Mouse (Mus musculus) kidney, adult 8-10 months (tissue): ENCODE results near the gene Spata13.

ENCODE experiments used
- DNase-seq, 2 experiments: peaks; one replicate each; pipeline ENCODE4 v3.0.0; 2022

Spata13 gene

DNA sequence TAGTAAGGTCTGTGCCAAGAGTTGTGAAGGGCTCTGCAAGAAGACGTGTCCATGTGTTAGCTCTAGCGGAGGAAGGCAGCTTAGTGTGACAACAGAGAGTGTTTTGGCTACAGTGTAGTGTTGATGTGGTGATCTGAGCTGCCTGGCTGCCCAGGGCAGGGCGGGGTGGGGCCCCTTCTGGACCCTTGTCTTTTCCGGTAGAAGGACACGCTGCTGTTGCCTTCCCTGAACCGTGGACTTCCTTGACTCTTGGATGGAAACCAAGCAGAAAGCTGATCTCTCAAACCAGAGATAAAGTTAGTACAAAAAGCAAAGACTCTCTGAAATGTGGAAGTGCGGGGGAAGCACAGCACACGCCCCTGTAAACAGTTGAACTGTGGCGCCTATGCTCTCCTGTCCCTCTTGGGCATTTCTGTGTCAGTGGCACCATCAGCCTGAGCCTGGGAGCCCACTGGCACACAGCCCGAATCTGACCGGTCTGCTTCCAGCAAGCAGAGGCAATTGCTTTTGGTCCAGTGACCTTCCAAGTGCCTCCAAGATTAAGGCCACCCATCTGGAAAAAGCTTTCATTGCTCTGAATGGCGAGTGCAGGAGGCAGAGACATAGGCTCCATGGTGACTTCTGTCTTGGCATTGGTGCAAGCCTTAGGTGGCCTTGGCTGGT is 48.7 kb downstream of the Spata13 start:
- DNase-seq = peak; percentile 91 to 94

DNA sequence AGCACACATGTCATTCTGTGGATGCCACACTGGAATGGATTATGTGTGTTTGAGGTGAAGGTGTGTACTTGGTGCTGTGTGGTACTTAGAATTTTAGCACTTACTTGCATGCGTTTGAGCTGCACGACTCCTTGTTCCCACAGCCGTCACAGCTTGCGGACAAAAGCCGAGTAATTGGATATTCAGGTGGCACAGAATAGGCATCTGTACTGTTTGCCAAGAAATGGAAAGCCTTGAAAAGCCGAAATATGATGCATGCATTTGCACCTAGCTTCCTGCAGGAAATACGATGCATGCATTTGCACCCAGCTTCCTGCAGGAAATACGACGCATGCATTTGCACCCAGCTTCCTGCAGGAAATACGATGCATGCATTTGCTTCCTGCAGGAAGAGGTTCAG is 50.2 kb downstream of the Spata13 start:
- no peak for DNase-seq

DNA sequence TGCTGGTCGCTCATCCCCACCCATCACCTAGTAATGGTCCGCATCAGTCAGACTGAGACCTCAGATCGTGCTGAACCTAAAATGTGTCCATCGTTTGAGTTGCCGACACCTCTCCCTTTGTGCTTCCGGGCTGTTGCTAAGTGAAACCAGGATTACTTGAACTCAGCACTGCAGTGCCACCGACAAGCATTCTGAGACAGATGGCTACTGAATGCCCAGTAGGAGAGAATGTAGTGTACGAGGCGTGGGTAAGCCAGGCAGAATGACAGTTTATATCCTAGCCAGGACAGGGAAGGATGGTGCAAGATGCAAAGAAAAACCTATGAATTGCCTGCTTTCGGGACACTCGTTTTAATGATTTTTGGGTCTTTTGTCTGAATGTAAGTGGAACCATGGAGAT is 52.9 kb downstream of the Spata13 start:
- no peak for DNase-seq

DNA sequence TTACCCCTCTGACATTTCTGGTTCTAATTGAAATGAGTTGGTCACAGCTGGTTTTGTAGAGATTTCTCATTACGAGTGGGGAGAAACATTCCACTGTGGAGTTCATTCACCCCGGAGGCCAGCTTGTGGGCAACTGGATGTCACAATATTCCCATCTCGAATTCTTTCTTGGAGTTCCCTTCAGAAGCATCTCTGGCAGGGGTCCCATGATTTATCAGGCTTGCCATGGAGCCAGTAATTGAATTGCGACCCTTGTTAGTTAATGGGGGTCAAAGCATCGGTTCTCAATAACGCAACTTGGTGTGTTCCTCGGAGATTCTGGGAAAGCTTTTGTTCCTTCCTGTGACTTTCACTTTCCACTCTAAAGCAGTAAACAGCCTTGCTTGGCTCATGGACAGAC is 53.4 kb downstream of the Spata13 start:
- no peak for DNase-seq

DNA sequence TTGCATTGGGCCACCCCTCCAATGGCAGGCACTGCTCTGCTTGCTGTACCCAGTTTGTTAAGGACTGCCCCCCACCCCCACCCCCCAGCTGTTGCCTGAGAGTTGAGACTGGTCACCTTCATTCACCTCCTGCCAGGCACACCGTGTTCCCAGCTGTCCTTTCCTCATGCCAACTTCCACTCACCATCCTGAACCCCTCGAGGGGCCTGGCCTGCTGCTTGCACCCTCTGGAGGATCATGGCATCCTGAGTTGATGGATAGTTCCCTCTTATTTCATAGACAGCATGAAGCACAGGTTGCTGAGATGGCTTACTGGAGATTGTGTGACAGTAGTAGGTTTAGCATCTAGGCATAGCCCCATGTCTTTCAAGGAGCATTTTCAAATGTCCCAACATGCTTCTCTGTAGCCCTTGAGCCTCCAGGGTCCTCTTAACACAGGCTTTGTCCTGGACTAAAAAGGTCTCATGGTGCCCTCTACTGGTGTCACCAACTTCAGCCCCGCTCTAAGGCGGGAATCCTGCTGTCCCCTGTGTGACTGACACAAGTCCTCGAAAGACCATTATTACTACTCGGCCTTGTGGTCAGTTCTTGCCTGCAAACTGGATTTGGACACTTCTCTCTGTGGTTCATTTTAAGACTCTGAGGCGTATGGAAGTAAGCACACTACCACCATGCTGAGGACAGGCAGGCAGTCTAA is 54.9 kb downstream of the Spata13 start:
- DNase-seq = peak; percentile 60 to 76

DNA sequence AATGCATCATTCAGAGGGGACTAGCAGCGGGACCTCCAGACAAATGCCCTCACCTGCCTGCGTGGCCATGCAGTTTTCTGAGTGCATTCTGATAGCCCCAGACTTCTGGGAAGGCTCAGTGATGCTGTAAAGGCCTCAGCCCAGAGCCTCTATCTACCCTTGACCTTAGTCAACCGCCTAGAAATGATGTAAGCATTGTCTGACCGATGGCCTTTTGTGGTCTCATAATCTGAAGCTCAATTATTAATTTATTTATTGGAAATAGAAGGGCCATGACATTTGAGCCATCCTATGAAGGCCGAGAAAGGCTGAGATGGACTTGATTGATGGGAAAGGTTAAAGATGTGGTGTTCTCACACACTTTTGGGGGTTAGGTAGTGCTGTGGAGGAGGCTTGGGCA is 56.0 kb downstream of the Spata13 start:
- no peak for DNase-seq

DNA sequence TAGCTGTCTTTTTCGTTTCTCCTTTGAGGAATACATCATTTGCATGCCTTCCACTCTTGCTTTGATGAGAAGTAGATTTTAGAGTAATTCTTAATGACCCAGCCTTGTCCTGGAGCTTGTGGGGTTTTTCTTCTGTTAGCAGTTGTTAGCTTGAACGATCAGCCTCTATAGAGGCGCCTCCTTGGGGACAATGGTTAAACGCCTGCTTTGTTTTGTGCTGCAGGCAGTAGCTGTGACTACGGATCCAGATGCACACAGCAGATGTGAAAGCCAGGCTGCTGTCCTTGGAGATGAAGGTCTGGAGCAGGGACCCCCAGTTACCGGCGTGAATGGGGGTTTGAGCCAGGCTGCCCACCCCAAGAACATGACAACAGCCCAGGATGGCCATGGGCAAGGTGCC is 56.8 kb downstream of the Spata13 start:
- DNase-seq = no peak

DNA sequence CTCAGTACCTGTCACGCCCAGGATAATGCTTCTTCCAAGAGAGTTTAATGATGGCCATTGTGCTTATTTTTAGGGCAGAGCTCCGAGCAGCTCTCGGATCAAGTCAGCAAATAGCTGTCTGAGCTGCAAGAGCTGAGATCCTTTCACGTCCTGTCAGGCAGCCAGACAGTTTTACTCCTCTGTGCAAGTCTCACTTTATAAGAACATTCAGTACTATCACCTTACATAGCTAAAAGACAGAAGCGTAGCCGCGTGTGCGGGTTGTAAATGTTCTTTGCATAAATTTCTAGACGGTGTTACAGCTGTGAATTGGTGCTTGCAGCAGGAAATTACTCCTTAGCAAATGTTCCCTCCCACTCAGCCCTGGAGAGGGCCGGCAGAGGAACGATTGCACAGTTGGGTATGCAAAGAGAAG is 59.3 kb downstream of the Spata13 start:
- DNase-seq = no peak

DNA sequence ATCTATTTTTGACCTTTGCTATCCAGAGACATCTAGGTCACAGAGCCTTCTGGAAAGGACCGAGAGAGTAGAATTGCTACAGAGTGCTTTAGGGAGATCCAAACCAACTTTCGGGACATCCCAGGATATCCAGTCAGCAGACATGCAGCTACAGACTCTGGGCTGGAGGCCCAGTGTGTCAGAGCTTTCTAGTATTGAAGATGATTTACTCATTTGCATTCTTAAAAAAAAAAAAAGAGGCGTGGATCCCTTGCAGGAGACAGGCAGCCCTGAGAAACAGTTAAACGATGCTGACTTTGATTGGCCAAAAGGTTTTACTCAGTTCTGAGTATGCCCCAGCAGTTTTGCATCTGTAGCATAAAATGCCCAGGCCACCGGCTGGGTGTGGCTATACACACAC is 59.9 kb downstream of the Spata13 start:
- no peak for DNase-seq

DNA sequence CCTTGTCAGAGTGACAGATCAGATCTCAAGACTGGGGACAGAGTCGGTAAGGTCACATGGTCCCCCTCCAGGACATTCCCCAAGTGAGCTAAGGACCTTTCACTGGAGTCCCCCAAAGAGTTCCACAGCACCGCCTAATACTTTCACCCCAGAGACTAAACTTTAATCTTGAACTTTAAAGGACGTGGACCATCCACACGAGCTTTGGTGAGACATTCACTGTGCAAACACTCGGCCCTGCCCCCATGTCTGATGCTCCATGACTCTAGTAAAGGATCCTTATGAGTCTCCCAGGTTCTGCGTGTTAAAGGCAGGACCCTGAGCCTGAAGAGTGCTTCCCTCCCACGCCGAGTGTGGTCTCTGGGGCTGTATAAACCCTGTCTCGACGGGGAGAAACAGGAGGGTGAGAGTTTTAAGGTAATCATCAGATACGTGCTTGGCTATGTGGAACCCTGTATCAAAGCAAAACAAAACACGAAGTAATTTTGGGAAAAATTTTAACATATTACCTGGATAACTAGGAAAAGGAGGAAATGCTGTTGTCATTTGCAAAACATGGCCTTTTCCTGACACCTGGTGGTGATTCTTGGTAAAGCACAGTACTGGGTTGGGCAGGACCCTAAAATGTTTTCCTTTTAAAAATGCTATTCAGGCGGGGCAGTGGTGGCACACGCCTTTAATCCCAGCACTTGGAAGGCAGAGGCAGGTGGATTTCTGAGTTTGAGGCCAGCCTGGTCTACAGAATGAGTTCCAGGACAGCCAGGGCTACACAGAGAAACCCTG is 60.6 kb downstream of the Spata13 start:
- DNase-seq = peak in 1 of 2 experiments; percentile 64

DNA sequence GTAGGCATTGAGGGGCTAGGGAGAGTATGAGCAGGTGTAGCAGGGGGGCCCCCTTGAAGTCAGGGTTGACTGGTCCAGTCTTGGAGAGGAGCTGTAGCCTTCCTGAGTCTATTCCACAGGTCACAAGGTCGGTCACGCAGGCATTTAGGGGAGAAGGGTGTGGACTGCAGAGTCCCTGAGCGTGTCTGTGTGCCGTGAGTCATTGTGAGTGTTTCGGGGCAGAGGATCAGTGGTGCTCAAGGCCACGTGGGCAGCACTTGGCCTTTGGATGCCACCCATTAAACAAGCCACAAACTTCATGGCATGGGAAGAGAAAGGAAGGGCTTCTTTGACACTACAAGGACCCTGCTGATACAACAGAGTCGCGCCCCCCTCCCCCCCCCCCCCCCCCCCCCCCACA is 63.5 kb downstream of the Spata13 start:
- DNase-seq = no peak

DNA sequence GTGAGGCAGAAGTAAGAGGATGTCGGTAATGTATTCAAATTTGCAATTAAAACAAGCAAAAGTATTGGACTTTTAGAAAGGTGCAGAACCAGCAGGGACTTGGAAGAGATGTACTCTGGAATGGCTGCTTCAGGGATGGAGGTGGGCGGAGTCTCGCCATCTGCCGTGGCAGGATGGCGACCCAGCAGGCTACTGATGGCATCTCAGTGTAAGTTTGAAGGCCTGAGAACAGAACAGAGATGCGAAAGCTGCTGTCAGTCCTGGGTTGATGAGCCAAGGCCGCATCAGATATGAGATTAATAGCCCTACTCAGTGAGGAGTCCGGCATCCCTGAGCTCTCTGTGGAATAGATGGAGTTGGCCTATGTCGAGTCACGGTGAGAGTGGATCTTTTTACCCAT is 65.2 kb downstream of the Spata13 start:
- no peak for DNase-seq

DNA sequence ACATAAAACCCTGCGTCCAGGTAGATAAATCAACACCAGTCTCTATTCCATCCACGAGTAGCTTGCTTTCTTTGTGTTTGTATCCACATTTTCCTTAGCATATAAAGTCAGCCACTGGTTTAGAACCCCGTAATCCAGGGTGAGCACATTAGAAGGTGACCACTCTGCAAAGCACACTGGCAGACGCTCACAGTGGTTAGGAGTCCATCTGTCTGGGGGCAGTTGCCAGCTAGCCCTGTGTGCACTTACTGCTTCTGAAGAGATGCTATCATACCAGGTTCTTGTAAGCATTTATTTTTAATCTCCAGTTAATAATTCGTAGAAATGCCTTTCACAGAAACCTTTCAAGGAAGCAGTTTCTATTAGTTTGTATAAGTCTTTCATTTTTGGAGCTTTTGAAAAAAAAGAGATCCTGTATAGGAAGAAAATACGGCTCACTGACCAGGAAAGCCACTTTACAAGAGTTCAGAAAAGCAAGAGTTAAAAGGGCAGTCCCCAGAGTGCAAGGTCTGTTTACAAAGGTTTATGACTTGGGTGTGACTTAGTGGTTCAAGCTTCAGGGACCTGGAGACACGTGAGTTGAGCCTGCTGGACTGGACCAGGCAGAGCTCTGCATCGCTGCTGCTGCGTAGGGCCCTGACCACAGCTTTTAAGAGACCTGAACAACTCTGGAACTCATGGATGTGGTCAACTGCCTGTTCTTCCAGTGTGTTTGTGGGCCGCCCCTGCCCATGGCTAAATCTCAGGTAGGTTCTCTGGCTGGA is 68.8 kb downstream of the Spata13 start:
- DNase-seq = peak; percentile 64 to 81

DNA sequence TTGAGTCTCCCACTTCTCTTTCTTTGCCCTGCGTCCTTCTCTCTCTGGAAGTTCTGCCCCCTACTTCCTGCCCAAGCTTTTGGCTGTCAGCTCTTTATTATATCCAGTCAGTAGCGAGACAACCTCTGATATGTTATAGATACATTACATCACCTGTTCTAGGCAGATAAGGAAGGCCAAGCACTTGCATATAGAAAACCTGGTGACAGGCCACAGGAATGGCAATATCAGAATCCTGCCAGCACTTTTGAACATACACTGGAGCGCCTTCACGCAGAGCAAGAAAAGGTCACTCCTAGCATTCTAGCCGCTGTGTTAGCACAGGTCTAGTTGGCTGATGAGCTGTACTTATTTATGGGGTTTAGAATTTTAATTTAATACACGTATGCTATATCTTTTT is 70.7 kb downstream of the Spata13 start:
- DNase-seq = no peak

DNA sequence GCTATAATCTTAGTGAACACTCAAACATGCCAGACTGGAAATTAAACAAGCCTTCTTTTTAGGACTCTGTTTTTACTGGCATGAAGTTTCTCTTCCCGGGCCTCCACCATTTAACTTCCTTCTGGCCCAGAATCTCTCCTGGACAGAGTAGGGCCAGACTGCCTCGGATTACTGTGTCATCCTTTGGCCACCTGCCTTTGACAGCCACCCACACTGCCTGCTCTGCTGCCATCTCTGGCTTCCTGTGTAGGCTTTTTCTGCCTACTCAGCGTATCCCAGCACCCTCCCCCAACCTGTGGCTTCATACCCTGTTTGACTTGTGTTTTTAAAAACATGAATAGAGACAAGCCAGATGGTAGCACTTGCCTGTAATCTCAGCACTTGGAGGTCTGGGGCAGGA is 71.2 kb downstream of the Spata13 start:
- no peak for DNase-seq

DNA sequence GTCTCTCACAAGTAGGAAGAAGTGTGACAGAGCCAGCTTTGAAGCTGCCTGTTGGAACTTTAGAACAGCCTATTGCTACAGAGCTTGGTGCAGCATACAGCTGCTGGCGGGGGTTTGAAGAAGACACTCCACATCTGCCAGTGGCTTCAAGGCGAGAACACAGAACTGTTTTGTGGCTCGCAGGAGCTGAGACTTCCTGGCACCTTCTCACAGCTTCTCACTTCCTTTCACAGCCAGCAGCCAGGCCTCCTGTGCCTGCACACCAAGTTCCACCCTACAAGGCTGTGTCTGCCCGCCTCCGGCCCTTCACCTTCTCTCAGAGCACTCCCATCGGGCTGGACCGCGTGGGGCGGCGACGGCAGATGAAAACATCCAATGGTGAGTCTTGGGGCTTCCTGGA is 75.4 kb downstream of the Spata13 start:
- no peak for DNase-seq

DNA sequence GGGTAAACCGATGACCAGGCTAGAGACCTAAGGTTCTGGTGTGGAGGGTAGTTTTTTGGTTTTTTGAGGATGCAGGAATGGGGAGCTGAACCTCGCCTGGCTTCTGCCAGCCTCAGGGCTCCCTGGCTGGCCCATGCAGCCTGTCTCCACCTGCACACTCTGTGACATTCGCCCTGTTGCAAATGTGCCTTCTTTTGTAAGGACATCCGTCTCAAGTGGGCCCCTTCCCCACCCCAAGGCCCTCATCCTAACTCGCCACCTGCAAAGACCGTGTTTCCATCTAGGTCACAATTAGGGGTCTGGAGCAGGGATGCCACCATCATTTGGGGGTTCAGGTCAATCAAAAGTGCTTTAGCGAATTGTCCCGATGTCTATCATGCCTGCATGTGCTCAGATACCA is 75.9 kb downstream of the Spata13 start:
- DNase-seq = no peak

DNA sequence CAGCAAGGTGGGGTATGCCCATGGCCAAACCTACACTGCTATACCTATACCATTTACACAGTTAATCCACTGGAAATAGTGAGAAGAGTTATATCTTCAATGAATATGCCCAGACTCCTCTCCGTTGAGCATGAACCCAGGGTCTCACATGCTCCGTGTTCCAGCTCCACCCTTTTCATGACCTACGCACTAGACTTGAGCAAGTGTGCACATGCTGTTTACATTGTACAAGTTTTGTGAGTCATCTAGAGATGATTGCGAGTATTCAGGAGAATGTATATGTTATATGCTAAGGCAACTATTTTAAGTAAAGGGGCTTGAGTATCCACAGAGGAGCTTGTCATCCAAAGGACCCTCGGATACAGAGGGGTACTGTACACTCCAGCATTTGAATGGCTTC is 77.4 kb downstream of the Spata13 start:
- DNase-seq = no peak

DNA sequence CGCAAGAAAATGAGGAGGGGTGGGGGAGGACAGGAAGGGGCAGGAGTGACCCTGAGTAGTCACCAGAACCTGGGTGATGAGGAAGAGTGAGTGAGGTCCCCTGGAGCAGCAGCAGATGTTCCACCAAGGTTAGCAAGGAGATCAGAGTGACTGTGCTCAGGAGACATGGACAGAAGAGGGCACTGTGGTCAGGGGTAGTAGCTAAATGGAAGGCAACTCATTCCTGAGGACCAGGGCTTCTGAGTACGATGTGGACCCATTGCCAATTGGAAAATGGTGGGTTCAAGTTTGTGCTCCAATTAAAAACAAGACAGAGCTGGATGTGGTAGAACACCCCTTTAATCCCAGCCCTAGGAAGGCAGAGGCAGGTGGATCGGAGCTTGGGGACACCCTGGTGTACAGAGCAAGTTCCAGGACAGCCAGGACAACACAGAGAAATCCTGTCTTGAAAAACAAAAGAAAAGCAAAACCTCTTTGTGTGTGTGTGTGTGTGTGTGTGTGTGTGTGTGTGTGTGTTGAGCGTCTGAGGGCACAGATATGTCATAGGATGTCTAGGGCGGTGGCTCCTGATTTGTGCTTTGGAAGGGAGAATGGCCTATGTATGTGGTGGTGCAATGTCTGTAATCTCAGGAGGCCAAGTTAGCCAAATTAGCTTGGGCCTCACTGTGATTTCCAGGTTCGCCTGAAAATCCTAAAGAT is 77.9 kb downstream of the Spata13 start:
- no peak for DNase-seq

DNA sequence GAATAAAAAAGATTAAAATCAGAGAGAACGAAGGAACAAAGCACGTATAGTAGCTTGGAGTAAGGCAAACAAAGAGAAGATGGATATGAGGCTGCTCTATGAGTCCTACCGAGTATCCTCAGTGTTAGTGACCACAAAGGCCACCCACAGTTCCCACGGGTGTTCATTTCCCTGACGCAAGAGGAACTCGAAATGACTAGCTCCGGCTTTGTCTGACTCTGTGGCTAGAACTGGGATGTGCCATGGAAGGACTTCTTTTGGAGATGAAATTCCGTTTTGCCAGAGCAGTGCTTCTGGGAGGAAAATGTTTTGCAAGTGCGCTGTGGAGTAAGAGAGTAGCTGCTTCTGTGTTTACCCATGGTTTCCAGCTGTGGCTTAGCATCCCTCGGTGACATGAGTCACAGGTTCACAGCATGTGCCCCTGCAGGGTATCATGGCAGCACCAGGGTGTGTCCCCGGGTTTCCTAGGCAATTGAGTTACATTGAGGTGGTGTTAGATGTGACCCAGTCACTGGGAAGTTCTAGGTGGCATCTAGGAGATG is 78.6 kb downstream of the Spata13 start:
- no peak for DNase-seq

DNA sequence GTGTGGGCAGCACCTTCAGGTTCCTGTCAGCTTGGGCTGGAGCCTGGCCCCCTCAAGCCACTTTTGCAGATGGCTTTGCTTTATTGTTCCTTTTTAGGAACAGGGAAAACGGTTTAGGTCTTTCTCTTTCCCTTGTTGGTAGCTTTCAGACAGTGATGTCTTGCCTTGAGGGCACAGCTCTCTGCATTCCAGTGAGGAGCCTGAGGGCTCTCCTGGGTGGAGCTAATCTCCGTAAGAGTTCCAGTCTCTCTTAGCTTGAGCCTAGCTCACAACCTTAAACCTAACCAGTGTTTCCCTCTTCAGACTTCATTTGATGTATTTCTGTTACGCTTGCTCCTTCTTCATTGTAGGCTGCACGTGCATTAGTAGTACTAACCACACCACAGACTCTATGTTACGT is 81.9 kb downstream of the Spata13 start:
- DNase-seq = no peak

DNA sequence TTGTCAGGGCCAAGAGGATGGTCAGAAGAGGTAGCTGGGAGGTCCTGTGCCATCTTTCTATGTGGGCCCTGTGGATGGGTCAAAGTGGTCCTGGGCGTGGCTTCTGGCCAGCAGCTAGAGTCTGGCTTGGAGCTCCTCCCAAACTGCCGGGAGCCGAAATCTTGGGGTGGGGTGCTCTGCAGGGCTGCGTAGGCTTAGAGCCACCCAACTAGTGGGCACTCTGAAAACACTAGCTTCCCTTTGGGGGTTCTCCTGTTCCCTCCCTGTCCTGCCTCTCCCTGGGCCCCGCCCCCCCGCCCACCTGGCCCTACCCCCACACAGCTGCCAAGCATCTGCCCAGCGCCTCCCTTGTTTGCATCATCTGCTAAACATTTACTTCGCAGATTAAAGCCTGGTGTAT is 87.5 kb downstream of the Spata13 start:
- no peak for DNase-seq
